Comparison of ENCODE assay signal across 18 mouse cellular contexts in genomic region chr3:138110910-138111782, GRCm38 (mm10). TPM values are rescaled to one million over a fixed set of nuclear protein-coding genes. Genes with fewer than 3 reads are reported as not detected.
A peak's percentile ranks its signal among the peaks of the same experiment; 100 is the strongest.
DNase-seq lines count a peak whose midpoint lies in the region; ATAC-seq and TF ChIP-seq lines count a peak whose summit lies in the region.
"Had no signal": no experiment of that assay in that cellular context is flagged by ENCODE, and none has a peak within 500 bp of the region (broad histone marks: within the 10 kb centered on the region; RNA-seq: fewer than 3 reads in every experiment).

No protein-coding gene starts in this region.

- no peak overlapping the region for H3K27ac ChIP-seq in kidney, embryonic 14.5 days (ENCODE audit: low read depth, low read length)
- H3K27ac ChIP-seq in intestine, embryonic 14.5 days (ENCODE audit: low read depth), result no peak overlapping the region
- no peak overlapping the region for H3K27ac ChIP-seq in liver, embryonic 14.5 days
- H3K27ac ChIP-seq: forebrain, embryonic 10.5 days; hindbrain, embryonic 12.5 days had no signal

- no peak overlapping the region for H3K9ac ChIP-seq in kidney, embryonic 14.5 days (ENCODE audit: low read depth, low read length)
- H3K9ac ChIP-seq in intestine, embryonic 14.5 days (ENCODE audit: low read length), result no peak overlapping the region
- no peak overlapping the region for H3K9ac ChIP-seq in liver, embryonic 14.5 days (replicated peaks)
- H3K9ac ChIP-seq: hindbrain, embryonic 12.5 days had no signal

- H3K4me3 ChIP-seq in kidney, embryonic 14.5 days (ENCODE audit: low read length), result no peak overlapping the region
- peak overlapping the region; percentile 23 for H3K4me3 ChIP-seq in megakaryocyte, embryonic 14.5 days (replicated peaks)
- no peak overlapping the region for H3K4me3 ChIP-seq in intestine, embryonic 14.5 days (ENCODE audit: low read depth, low read length)
- no peak overlapping the region for H3K4me3 ChIP-seq in liver, embryonic 14.5 days (ENCODE audit: insufficient read depth in 1 of 2, low read depth in 2 of 2, low read length in 2 of 2)
- H3K4me3 ChIP-seq: forebrain, embryonic 10.5 days; hindbrain, embryonic 12.5 days had no signal

- DNase-seq in kidney, postnatal 25 days, result no peak
- peak; percentile 34 for DNase-seq in intestine, embryonic 14.5 days (ENCODE audit: low spot score)
- DNase-seq in liver, embryonic 14.5 days (ENCODE audit: low read depth in 3 of 3, low spot score in 3 of 3), result no peak
- DNase-seq in spleen, adult 18-20 months, result no peak
- no peak for DNase-seq in urinary bladder, postnatal 25 days (ENCODE audit: low spot score)
- DNase-seq: cerebellum, postnatal 25 days; gastrocnemius, postnatal 36 days; kidney, postnatal 10 days; layer of hippocampus, adult 9-11 months; thymus, postnatal 14 days had no signal

- H3K9me3 ChIP-seq in kidney, embryonic 14.5 days (ENCODE audit: control insufficient read depth, low read length), result no peaks in the 10 kb centered on the region
- H3K9me3 ChIP-seq in megakaryocyte, embryonic 14.5 days, result no peaks in the 10 kb centered on the region
- no peaks in the 10 kb centered on the region for H3K9me3 ChIP-seq in intestine, embryonic 14.5 days (ENCODE audit: control insufficient read depth, low read length)
- H3K9me3 ChIP-seq in liver, embryonic 14.5 days (ENCODE audit: control insufficient read depth, low read length), result no peaks in the 10 kb centered on the region
- H3K9me3 ChIP-seq: forebrain, embryonic 10.5 days; hindbrain, embryonic 12.5 days had no signal

- 91% methylated on average over 19 of the region's 19 CpGs for WGBS in kidney, embryonic 14.5 days
- 91% methylated on average over 19 of the region's 19 CpGs for WGBS in intestine, embryonic 14.5 days
- WGBS in liver, embryonic 14.5 days (ENCODE audit: insufficient replicate concordance), result 69% methylated on average over 19 of the region's 19 CpGs

- peak; percentile 16; the same call in 1 of the 2 replicates for ATAC-seq in kidney, embryonic 14.5 days (ENCODE audit: low FRiP score, low TSS enrichment)
- ATAC-seq in megakaryocyte, adult 5-6 weeks (ENCODE audit: poor library complexity, severe bottlenecking), result no peak
- no peak for ATAC-seq in intestine, embryonic 14.5 days (replicated peaks; ENCODE audit: low FRiP score, low TSS enrichment, low read depth)
- peak; percentile 28 for ATAC-seq in liver, embryonic 14.5 days (ENCODE audit: insufficient read depth)
- ATAC-seq: lung, postnatal 0 days had no signal

- H3K4me1 ChIP-seq in kidney, embryonic 14.5 days (ENCODE audit: control insufficient read depth, insufficient read depth, low read length), result no peaks in the 10 kb centered on the region
- peaks cover 8% of the 10 kb centered on the region; the same call in 1 of the 2 replicates for H3K4me1 ChIP-seq in megakaryocyte, embryonic 14.5 days
- no peaks in the 10 kb centered on the region for H3K4me1 ChIP-seq in intestine, embryonic 14.5 days (replicated peaks; ENCODE audit: control insufficient read depth, insufficient read depth, low read length)
- H3K4me1 ChIP-seq in liver, embryonic 14.5 days (replicated peaks; ENCODE audit: control insufficient read depth in 2 of 2, insufficient read depth in 2 of 2, low read length in 1 of 2), result no peaks in the 10 kb centered on the region
- H3K4me1 ChIP-seq: forebrain, embryonic 10.5 days; hindbrain, embryonic 12.5 days had no signal

- no peaks in the 10 kb centered on the region for H3K27me3 ChIP-seq in kidney, embryonic 14.5 days (ENCODE audit: control insufficient read depth, insufficient read depth, low read length)
- peaks cover 3% of the 10 kb centered on the region for H3K27me3 ChIP-seq in megakaryocyte, embryonic 14.5 days (replicated peaks)
- no peaks in the 10 kb centered on the region for H3K27me3 ChIP-seq in intestine, embryonic 14.5 days (replicated peaks; ENCODE audit: control insufficient read depth, insufficient read depth, low read length)
- no peaks in the 10 kb centered on the region for H3K27me3 ChIP-seq in liver, embryonic 14.5 days (ENCODE audit: control insufficient read depth, insufficient read depth, low read length)
- H3K27me3 ChIP-seq: hindbrain, embryonic 12.5 days had no signal

- H3K4me2 ChIP-seq in kidney, embryonic 14.5 days (replicated peaks; ENCODE audit: low read depth, low read length), result no peak overlapping the region
- no peak overlapping the region for H3K4me2 ChIP-seq in intestine, embryonic 14.5 days (ENCODE audit: low read length)
- H3K4me2 ChIP-seq in liver, embryonic 14.5 days (ENCODE audit: low read depth), result no peak overlapping the region
- H3K4me2 ChIP-seq: hindbrain, embryonic 12.5 days had no signal

- TF ChIP-seq EP300 in liver, embryonic 14.5 days (IDR thresholded peaks at IDR 0.05; ENCODE audit: low read depth), result no peak

- H3K36me3 ChIP-seq in kidney, embryonic 14.5 days (ENCODE audit: control insufficient read depth, insufficient read depth, low read length), result no peaks in the 10 kb centered on the region
- no peaks in the 10 kb centered on the region for H3K36me3 ChIP-seq in megakaryocyte, embryonic 14.5 days (replicated peaks; ENCODE audit: low read length)
- H3K36me3 ChIP-seq in intestine, embryonic 14.5 days (ENCODE audit: control insufficient read depth, insufficient read depth, low read length), result no peaks in the 10 kb centered on the region
- no peaks in the 10 kb centered on the region for H3K36me3 ChIP-seq in liver, embryonic 14.5 days (replicated peaks; ENCODE audit: control insufficient read depth, insufficient read depth, low read depth)
- H3K36me3 ChIP-seq: forebrain, embryonic 10.5 days; hindbrain, embryonic 12.5 days had no signal

- TF ChIP-seq CTCF in liver, embryonic 14.5 days (IDR thresholded peaks at IDR 0.05; ENCODE audit: low read depth), result no peak

RNA-seq across cellular contexts. Expression of gene Trmt10a, which starts 32.1 kb away (rescaled TPM):
- polyA plus RNA-seq in kidney, embryonic 14.5 days (2014; fragmentation: Nextera tagmentation; extraction: Ambion mirVana), result 15.7 and 15.8 TPM in 2 replicates
- polyA plus RNA-seq in megakaryocyte, embryonic 14.5 days (2012; ENCODE audit: insufficient read depth, low replicate concordance), result 0.78 and 3.1 TPM in 2 replicates
- 2.1 and 2.5 TPM in 2 replicates for total RNA-seq in megakaryocyte, adult 5-6 weeks (2015)
- 2.7 and 7.4 TPM in 2 replicates for total RNA-seq in megakaryocyte, adult 5-6 weeks (2017)
- polyA plus RNA-seq in intestine, embryonic 14.5 days (2014; fragmentation: Nextera tagmentation; extraction: Ambion mirVana), result 11.8 and 13.6 TPM in 2 replicates
- polyA plus RNA-seq in liver, embryonic 14.5 days (2012; rRNA removed), result 2.0 and 3.3 TPM in 2 replicates
- polyA plus RNA-seq in liver, embryonic 14.5 days (2014; fragmentation: Nextera tagmentation; extraction: Ambion mirVana), result 5.2 and 5.6 TPM in 2 replicates

RNA-seq across cellular contexts. Expression of gene Mttp, which starts 33.6 kb away (rescaled TPM):
- 7.5 and 7.6 TPM in 2 replicates for polyA plus RNA-seq in kidney, embryonic 14.5 days (2014; fragmentation: Nextera tagmentation; extraction: Ambion mirVana)
- polyA plus RNA-seq in megakaryocyte, embryonic 14.5 days (2012; ENCODE audit: insufficient read depth, low replicate concordance), result 0.41 TPM in 1 of 2 replicates, not detected in the other
- 1.0 and 1.2 TPM in 2 replicates for total RNA-seq in megakaryocyte, adult 5-6 weeks (2015)
- total RNA-seq in megakaryocyte, adult 5-6 weeks (2017), result 1.1 and 1.2 TPM in 2 replicates
- polyA plus RNA-seq in intestine, embryonic 14.5 days (2014; fragmentation: Nextera tagmentation; extraction: Ambion mirVana), result 45.3 and 58.6 TPM in 2 replicates
- 11.2 and 16.0 TPM in 2 replicates for polyA plus RNA-seq in liver, embryonic 14.5 days (2012; rRNA removed)
- 30.7 and 34.8 TPM in 2 replicates for polyA plus RNA-seq in liver, embryonic 14.5 days (2014; fragmentation: Nextera tagmentation; extraction: Ambion mirVana)

RNA-seq across cellular contexts. Expression of gene Gm5105, which starts 44.0 kb away (rescaled TPM):
- 0.22 and 0.24 TPM in 2 replicates for polyA plus RNA-seq in kidney, embryonic 14.5 days (2014; fragmentation: Nextera tagmentation; extraction: Ambion mirVana)
- not detected in 2 replicates for polyA plus RNA-seq in megakaryocyte, embryonic 14.5 days (2012; ENCODE audit: insufficient read depth, low replicate concordance)
- total RNA-seq in megakaryocyte, adult 5-6 weeks (2015), result not detected in 2 replicates
- not detected in 2 replicates for total RNA-seq in megakaryocyte, adult 5-6 weeks (2017)
- 0.19 and 0.31 TPM in 2 replicates for polyA plus RNA-seq in intestine, embryonic 14.5 days (2014; fragmentation: Nextera tagmentation; extraction: Ambion mirVana)
- polyA plus RNA-seq in liver, embryonic 14.5 days (2012; rRNA removed), result 0.02 TPM in 1 of 2 replicates, not detected in the other
- polyA plus RNA-seq in liver, embryonic 14.5 days (2014; fragmentation: Nextera tagmentation; extraction: Ambion mirVana), result not detected in 2 replicates
- total RNA-seq: ES-E14; left cerebral cortex, postnatal 14 days had no signal
- polyA plus RNA-seq: forebrain, embryonic 10.5 days; hindbrain, embryonic 12.5 days had no signal

RNA-seq across cellular contexts. Expression of gene 1110002E22Rik, which starts 46.3 kb away (rescaled TPM):
- 0.38 and 0.39 TPM in 2 replicates for polyA plus RNA-seq in kidney, embryonic 14.5 days (2014; fragmentation: Nextera tagmentation; extraction: Ambion mirVana)
- 0.03 TPM in 1 of 2 replicates, not detected in the other for polyA plus RNA-seq in megakaryocyte, embryonic 14.5 days (2012; ENCODE audit: insufficient read depth, low replicate concordance)
- not detected in 2 replicates for total RNA-seq in megakaryocyte, adult 5-6 weeks (2015)
- not detected in 2 replicates for total RNA-seq in megakaryocyte, adult 5-6 weeks (2017)
- 0.07 and 0.13 TPM in 2 replicates for polyA plus RNA-seq in intestine, embryonic 14.5 days (2014; fragmentation: Nextera tagmentation; extraction: Ambion mirVana)
- polyA plus RNA-seq in liver, embryonic 14.5 days (2012; rRNA removed), result 0.01 TPM in 2 replicates
- not detected in 2 replicates for polyA plus RNA-seq in liver, embryonic 14.5 days (2014; fragmentation: Nextera tagmentation; extraction: Ambion mirVana)

Comparison
In these comparisons a context has a peak if more than half of its experiments do, and no peak if none do; other contexts are left out.
1. ATAC-seq: peak in kidney, embryonic 14.5 days (single experiment) and liver, embryonic 14.5 days (single experiment); none in megakaryocyte, adult 5-6 weeks (single experiment) and intestine, embryonic 14.5 days (single experiment).